Mouse (Mus musculus) heart, adult 8-10 months (tissue): ENCODE measurements around the gene 1700003E16Rik. TPM values are rescaled to one million over a fixed set of nuclear protein-coding genes. Genes with fewer than 3 reads are reported as not detected.
"Not testable (repeated sequence)": the region's sequence is repeated elsewhere in the genome, so short reads cannot be mapped to it uniquely, and the experiment has no call there.

ENCODE experiments used
- DNase-seq: peaks from one replicate; pipeline ENCODE4 v3.0.0; 2022; ENCODE audit warnings: low spot score
- total RNA-seq, 4 experiments: library from RNA; stranded (reverse); gene quantifications; 2 replicates each; pipeline ENCODE4 v1.2.4; 2022

Gene 1700003E16Rik
- total RNA-seq, 4 experiments from 2014 or later, result 0.16 to 0.41 (median 0.18) TPM

DNA sequence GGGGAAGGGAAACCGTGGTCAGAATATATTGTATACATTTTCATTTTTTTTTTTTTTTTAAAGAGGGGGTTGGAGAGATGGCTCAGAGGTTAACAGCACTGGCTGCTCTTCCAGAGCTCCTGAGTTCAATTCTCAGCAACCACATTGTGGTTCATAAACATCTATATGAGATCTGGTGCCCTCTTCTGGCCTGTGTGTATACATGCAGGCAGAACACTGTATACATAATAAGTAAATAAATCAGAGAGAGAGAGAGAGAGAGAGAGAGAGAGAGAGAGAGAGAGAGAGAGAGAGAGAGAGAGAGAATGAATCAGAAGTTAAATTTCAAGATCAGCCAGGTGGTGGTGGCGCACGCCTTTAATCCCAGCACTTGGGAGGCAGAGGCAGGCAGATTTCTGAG, 3.3 kb downstream of the 1700003E16Rik start:
- not testable (repeated sequence) for DNase-seq

- DNase-seq, result no peak
These were observed 5.2 kb downstream of the 1700003E16Rik start for GRCm38 (mm10) chr6:83161442-83161841.

GRCm38 (mm10) chr6:83161921-83162641, 5.9 kb downstream of the 1700003E16Rik start:
- DNase-seq, result no peak

DNA sequence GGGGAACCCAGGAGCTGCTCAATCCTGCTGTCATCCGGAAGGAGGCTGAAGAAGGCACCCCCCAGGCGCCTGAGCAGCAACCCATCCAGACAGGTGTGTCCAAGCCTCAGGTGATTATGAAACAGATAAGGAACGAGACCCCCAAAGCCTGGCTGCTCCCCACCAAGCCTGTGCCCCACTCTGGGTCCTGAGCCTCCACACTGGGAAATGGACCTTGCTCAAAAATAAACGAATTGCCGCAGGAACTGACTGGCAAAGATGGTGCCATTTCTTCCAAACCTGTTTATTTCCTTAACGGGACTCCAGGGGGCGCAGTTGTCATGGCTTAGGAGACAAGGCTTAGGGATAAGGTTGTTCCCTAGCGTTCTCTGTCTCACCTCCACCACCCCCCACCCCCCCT, 6.5 kb downstream of the 1700003E16Rik start:
- no peak for DNase-seq

- DNase-seq, result no peak
These were observed 8.9 kb downstream of the 1700003E16Rik start for GRCm38 (mm10) chr6:83165026-83165606.

DNA sequence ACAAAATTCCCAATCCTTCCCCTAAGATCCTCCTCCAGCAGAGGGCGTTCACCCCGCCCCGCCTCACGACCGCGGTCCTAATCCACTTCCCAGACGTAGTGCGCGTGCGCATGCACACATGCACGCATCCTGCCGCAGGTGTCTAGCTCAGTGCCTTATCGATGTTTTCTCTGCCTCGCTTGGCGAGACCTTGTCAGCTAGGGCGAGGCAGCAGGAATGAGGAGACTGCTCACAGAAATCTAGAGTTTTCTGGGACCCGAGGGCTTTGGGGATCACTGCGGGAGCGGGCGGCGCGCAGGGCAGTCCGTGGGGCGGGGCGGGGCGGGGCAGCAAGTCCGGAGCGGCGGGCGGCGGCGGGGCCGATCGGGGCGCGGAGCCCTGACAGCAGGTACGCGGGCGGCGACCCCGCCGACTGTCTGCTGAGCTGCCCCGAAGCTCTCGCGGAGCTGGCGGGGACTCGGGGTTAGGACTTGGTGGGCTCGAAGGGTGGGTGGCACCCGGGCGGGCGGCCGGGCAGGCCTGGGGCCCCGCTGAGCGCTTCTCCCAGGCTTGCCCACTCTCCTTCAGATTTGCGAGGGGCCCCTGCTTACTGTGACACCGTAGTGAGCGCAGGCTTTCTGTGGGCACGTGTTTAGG, 9.5 kb downstream of the 1700003E16Rik start, which contains the start of gene Dctn1:
Dctn1 (plus strand) TSS at position 314 of the 636 bp plus-strand sequence.
- peak; percentile 96 for DNase-seq

DNA sequence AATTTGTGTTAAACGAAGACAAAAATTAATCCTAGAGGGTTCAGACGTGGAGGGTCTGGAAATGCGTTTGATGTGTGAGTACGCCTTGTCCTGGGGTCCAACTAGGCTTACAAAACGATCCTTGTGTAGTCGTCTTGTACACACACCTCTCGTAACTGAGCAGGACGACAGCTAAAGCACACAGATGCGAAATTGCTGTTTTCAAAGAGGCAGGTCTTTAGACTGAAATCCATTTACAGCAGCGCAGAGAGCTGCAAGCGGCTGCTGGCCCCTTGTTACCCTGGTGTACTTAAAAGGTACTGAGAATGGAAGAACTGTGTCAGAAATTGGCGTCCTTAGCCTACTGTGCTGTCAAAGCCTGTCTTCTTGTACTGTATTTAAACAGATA, 10.0 kb downstream of the 1700003E16Rik start:
- no peak for DNase-seq

GRCm38 (mm10) chr6:83169872-83170271, 13.7 kb downstream of the 1700003E16Rik start:
- DNase-seq, result no peak

GRCm38 (mm10) chr6:83171063-83171462, 14.9 kb downstream of the 1700003E16Rik start:
- DNase-seq, result no peak

- DNase-seq, result no peak
These were observed 16.2 kb downstream of the 1700003E16Rik start for GRCm38 (mm10) chr6:83172240-83172920.

- DNase-seq, result no peak
These were observed 19.8 kb downstream of the 1700003E16Rik start for GRCm38 (mm10) chr6:83175996-83176395.

DNA sequence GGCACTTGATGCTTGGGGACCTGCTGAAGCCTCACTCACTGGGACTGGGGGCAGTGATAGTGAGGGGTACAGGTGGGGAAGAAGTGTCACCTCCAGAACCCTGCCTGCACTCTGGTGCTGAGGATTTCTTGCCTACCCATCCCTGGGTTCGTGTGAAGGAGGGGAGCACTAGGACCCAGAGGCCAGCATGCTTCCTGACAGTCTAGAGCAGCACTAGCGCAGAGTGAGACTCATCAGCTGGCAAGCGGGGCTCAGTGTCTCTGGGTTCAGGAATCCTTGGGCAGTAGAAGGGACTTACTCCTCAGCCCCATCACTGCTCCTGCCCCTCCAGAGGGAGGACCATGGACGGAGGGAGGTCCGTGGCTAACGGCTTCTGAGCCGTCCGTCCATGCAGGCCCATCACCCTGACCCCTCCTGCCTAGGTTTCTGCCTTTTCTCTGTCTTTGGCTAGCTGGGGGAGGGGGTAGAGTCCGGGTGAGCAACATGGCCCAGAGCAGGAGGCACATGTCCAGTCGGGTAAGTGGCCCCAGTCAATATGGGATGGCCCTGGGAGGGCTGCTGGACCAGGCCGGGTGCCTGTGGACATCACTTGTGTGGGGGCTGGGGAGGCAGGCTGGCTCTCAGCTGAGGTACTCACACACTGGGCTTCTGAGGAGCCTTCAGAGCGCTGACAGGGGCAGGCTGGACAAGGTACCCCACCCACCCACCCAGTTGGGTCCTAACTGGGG, 23.4 kb downstream of the 1700003E16Rik start:
- DNase-seq, result no peak

GRCm38 (mm10) chr6:83180605-83181004, 24.4 kb downstream of the 1700003E16Rik start:
- DNase-seq, result no peak

DNA sequence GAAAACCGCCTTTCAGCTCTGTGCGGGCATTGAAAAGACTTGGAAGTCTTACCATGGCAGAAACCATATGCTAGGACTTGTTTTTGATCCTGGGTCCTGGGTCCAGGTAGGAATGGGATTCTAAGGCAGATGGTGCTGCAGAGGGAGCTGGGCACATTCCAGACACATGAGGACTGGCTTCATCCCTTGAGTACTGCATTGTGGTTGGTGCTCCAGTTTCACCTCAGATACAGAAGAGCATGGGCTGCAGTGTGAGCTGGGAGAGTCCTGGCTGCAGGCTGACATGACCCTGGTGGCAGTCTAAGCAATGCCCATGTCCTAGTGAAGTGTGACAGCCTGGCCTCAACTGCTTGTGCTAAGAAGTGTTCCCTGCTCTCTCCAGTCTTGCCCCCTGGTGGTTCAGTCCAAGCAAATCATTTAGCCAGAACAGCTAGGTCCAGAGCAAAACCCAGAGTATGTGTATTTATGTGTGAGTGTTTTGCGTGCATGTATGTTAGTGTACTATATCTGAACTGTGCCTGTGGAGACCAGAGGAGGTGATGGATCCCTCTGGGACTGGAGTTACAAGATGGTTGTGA, 28.7 kb downstream of the 1700003E16Rik start:
- no peak for DNase-seq

- DNase-seq, result no peak
These were observed 30.0 kb downstream of the 1700003E16Rik start for GRCm38 (mm10) chr6:83185895-83186861.

DNA sequence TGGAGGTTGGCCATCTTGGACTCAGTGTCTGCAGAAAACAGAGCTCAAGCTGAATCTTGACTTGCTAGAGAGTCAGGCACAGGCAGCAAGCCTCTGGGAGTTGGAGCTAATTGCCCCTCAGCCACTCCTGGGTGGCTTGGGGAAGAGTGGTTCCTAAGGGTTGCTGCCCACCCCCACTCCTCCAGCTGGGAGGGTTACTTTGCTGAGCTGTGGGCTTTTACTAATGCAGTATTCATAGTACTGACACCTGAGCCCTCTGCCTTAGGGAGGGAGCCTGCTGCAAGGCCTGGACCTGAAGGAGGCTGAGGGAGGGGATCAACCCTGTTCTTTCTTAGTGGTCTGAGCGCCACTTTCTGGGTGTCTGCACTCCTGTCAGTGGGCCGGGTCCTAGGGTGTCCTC, 30.7 kb downstream of the 1700003E16Rik start:
- DNase-seq, result no peak

- no peak for DNase-seq
These were observed 37.4 kb downstream of the 1700003E16Rik start for GRCm38 (mm10) chr6:83193571-83193970.

DNA sequence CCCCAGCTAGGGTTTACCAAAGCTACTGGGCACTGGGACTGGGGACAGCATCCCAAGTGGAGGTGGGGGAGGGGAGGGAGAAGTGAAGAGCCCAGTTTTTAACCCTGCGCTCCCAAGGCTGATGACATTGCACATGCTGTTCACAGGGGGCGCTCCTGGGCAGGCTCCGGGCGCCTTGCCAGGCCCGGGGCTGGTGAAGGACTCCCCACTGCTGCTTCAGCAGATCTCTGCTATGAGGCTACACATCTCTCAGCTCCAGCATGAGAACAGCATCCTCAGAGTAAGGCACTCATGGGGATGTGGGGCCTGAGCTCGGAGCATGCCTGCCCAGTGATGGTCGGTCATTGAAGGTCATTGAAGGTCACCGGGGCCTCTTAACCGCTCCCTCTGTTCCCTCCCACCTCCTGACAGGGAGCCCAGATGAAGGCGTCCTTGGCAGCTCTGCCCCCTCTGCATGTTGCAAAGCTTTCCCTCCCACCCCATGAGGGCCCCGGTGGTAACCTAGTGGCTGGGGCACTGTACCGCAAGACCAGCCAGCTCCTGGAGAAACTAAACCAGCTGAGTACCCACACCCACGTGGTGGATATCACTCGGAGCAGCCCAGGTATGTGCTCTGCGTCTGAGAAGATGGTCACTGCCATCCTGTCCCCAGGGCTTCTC, 41.3 kb downstream of the 1700003E16Rik start:
- no peak for DNase-seq

DNA sequence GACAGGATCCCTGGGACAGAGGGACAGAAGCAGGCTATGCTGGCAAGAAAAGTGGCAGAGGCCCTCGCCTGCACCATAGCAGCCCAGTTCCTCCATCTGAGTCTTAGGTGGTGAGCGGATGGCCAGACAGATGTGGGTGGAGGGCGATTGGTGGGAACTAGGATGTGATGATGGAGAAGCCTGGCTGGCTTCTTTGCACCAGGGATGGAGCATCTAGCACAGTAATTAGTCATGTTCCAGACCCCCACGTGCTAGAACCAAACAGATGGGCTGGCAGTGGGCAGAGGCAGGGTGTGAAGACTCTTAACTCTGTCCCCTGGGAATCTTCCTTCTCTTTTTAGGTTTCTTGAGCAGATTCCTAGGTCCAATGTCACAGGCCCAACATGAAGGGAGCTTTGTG, 47.1 kb downstream of the 1700003E16Rik start:
- no peak for DNase-seq
